Mouse (Mus musculus) myocyte (in vitro differentiated cells): Measurements from ENCODE around the gene Cox6a2.

Experiments
- CEBPB ChIP-seq: IDR thresholded peaks from 2 replicates; pipeline ENCODE4 v1.6.1; 2011; ENCODE audit warnings: mild to moderate bottlenecking, moderate library complexity; ENCODE audit not compliant: poor library complexity, insufficient read depth, severe bottlenecking
- E2F4 ChIP-seq: IDR thresholded peaks from one replicate; pipeline ENCODE4 v1.6.1; 2011; ENCODE audit warnings: mild to moderate bottlenecking, control low read depth, moderate library complexity; ENCODE audit not compliant: insufficient read depth
- POLR2A ChIP-seq: IDR thresholded peaks from one replicate; pipeline ENCODE4 v1.6.1; 2011; ENCODE audit warnings: low read depth, mild to moderate bottlenecking, control low read depth, moderate library complexity; ENCODE audit not compliant: insufficient read length
- POLR2AphosphoS2 ChIP-seq: IDR thresholded peaks from one replicate; pipeline ENCODE4 v1.6.1; 2011; ENCODE audit warnings: low read depth, control low read depth; ENCODE audit not compliant: insufficient read length
- REST ChIP-seq: IDR thresholded peaks from one replicate; pipeline ENCODE4 v1.6.1; 2011; ENCODE audit warnings: mild to moderate bottlenecking, control low read depth, moderate library complexity; ENCODE audit not compliant: insufficient read depth, insufficient read length
- SRF ChIP-seq: IDR thresholded peaks from one replicate; pipeline ENCODE4 v1.6.1; 2011; ENCODE audit warnings: low read depth; ENCODE audit not compliant: control insufficient read depth, insufficient read length
- TCF12 ChIP-seq: IDR thresholded peaks from one replicate; pipeline ENCODE4 v1.6.1; 2011; ENCODE audit warnings: mild to moderate bottlenecking, control low read depth; ENCODE audit not compliant: poor library complexity, insufficient read depth, severe bottlenecking
- TCF3 ChIP-seq: IDR thresholded peaks from one replicate; pipeline ENCODE4 v1.6.1; 2011; ENCODE audit warnings: low read depth, control low read depth; ENCODE audit not compliant: insufficient read length
- USF1 ChIP-seq: IDR thresholded peaks from one replicate; pipeline ENCODE4 v1.6.1; 2011; ENCODE audit warnings: low read depth, mild to moderate bottlenecking, control low read depth, moderate library complexity

DNA sequence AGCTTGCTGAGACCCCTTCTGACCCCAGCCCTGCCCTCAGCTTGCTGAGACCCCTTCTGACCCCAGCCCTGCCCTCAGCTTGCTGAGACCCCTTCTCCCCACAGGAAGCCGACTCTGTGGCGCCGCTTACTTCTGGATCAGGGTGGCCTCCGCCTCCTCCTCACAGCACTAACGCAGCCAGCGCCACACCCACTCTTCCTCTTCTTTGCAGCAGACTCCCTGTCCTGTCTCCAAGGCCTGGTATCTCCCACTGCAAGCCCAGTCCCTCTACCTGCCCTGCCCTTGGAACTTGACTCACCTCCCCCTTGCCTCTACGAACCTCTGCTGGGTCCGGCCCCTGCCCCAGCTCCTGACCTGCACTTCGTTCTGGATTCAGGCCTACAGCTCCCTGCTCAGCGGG lies 37.7 kb upstream of the Cox6a2 start:
- TF ChIP-seq SRF, result no peak
- TF ChIP-seq REST, result no peak
- no peak for TF ChIP-seq POLR2A
- TF ChIP-seq TCF12, result no peak
- no peak for TF ChIP-seq USF1
- TF ChIP-seq E2F4, result no peak
- no peak for TF ChIP-seq TCF3
- no peak for TF ChIP-seq POLR2AphosphoS2
- TF ChIP-seq CEBPB, result no peak
